Mouse (Mus musculus) kidney, adult 2 months (tissue): ENCODE results near the gene Eif2b2. TPM values are rescaled to one million over a fixed set of nuclear protein-coding genes. Genes with fewer than 3 reads are reported as not detected.
A peak's percentile ranks its signal among the peaks of the same experiment; 100 is the strongest.

Experiments used
- DNase-seq: peaks from one replicate; pipeline ENCODE4 v3.0.0; 2021
- H3K27ac ChIP-seq: fragments of 200-500 bp; 2 replicates; pipeline ENCODE4 v1.5.1; 2012; ENCODE audit warnings: low read depth, low read length, control low read depth, inconsistent platforms; ENCODE audit not compliant: insufficient read depth
- H3K27me3 ChIP-seq: fragments of 200-500 bp; replicated peaks from 2 replicates; pipeline ENCODE4 v1.6.1; 2012; ENCODE audit warnings: mild to moderate bottlenecking, moderate library complexity, low read length, inconsistent platforms; ENCODE audit not compliant: control insufficient read depth, insufficient read depth
- H3K36me3 ChIP-seq: fragments of 200-500 bp; 2 replicates; pipeline ENCODE4 v1.6.1; 2012; ENCODE audit warnings: mild to moderate bottlenecking, moderate library complexity, low read length, inconsistent platforms; ENCODE audit not compliant: control insufficient read depth, insufficient read depth
- H3K4me1 ChIP-seq: fragments of 200-500 bp; 2 replicates; pipeline ENCODE4 v1.6.1; 2011; ENCODE audit warnings: low read length; ENCODE audit not compliant: control insufficient read depth, insufficient read depth
- H3K4me3 ChIP-seq: fragments of 200-500 bp; 2 replicates; pipeline ENCODE4 v1.5.1; 2011; ENCODE audit warnings: mild to moderate bottlenecking, low read depth, low read length, control low read depth; ENCODE audit not compliant: insufficient read depth
- CTCF ChIP-seq: fragments of 200-500 bp; conservative IDR thresholded peaks from 2 replicates; pipeline ENCODE4 v1.5.1; 2011; ENCODE audit warnings: low read depth, mild to moderate bottlenecking, control low read depth, low read length, moderate library complexity, mixed read lengths; ENCODE audit not compliant: insufficient read depth, insufficient read length
- POLR2A ChIP-seq: fragments of 200-500 bp; IDR thresholded peaks from one replicate; pipeline ENCODE4 v1.6.1; 2011; ENCODE audit warnings: low read depth, low read length, control low read depth
- WGBS: fragments of 180-500 bp; shearing (Covaris S2); methylation state at CpG from one replicate; pipeline ENCODE4 v1.1.7; 2018; 5-methylcytosine and 5-hydroxymethylcytosine counted together
- polyA plus RNA-seq: library from polyadenylated mRNA; depleted of rRNA; stranded (reverse); fragments of >200 nt; gene quantifications from 2 replicates; pipeline ENCODE4 v1.2.3, GENCODE M21; 2012

Eif2b2 gene
- polyA plus RNA-seq, 1 experiment = 101 TPM

GRCm38 (mm10) chr12:85217733-85218310 lies 1.5 kb upstream of the Eif2b2 start:
- H3K4me1 ChIP-seq = no peaks in the 10 kb centered on the region
- 83% methylated on average over 2 of the region's 2 CpGs for WGBS

GRCm38 (mm10) chr12:85219905-85220290 lies 617 bp downstream of the Eif2b2 start:
- H3K36me3 ChIP-seq = peaks cover 2% of the 10 kb centered on the region; the same call in 1 of the 2 replicates
- DNase-seq = peak; percentile 13
- TF ChIP-seq CTCF (no peak), POLR2A (no peak)
- WGBS = 1% methylated on average over 12 of the region's 12 CpGs
- no peak overlapping the region for H3K27ac ChIP-seq
- no peaks in the 10 kb centered on the region for H3K27me3 ChIP-seq
- no peaks in the 10 kb centered on the region for H3K4me1 ChIP-seq
- H3K4me3 ChIP-seq = peak overlapping the region; percentile 78

More at GRCm38 (mm10) chr12:85217733-85218310, 1.5 kb upstream of the Eif2b2 start:
- TF ChIP-seq POLR2A (no peak), CTCF (no peak)
- H3K36me3 ChIP-seq = no peaks in the 10 kb centered on the region
- H3K4me3 ChIP-seq = no peak overlapping the region
- DNase-seq = no peak
- no peak overlapping the region for H3K27ac ChIP-seq
- H3K27me3 ChIP-seq = no peaks in the 10 kb centered on the region

- no peaks in the 10 kb centered on the region for H3K27me3 ChIP-seq
- no peak for DNase-seq
- H3K36me3 ChIP-seq = peaks cover 2% of the 10 kb centered on the region; the same call in 1 of the 2 replicates
- no peak overlapping the region for H3K4me3 ChIP-seq
- TF ChIP-seq POLR2A = no peak
- no peak for TF ChIP-seq CTCF
- 54% methylated on average over 7 of the region's 7 CpGs for WGBS
- no peak overlapping the region for H3K27ac ChIP-seq
- H3K4me1 ChIP-seq = no peaks in the 10 kb centered on the region
Measured at GRCm38 (mm10) chr12:85227227-85227626, 7.9 kb downstream of the Eif2b2 start.

GRCm38 (mm10) chr12:85227876-85228599 lies 8.8 kb downstream of the Eif2b2 start:
- H3K27ac ChIP-seq = peak overlapping the region; percentile 12; the same call in 1 of the 2 replicates
- H3K4me3 ChIP-seq = no peak overlapping the region
- TF ChIP-seq CTCF (no peak), POLR2A (no peak)
- no peaks in the 10 kb centered on the region for H3K27me3 ChIP-seq
- no peaks in the 10 kb centered on the region for H3K4me1 ChIP-seq
- WGBS = 44% methylated on average over 15 of the region's 15 CpGs
- DNase-seq = peak; percentile 26
- H3K36me3 ChIP-seq = peaks cover 2% of the 10 kb centered on the region; the same call in 1 of the 2 replicates

- DNase-seq = peak; percentile 16
- TF ChIP-seq CTCF = no peak
Measured at GRCm38 (mm10) chr12:85233376-85234358, 14.4 kb downstream of the Eif2b2 start.

GRCm38 (mm10) chr12:85237553-85237952 lies 18.3 kb downstream of the Eif2b2 start:
- H3K27me3 ChIP-seq = no peaks in the 10 kb centered on the region
- no peaks in the 10 kb centered on the region for H3K4me1 ChIP-seq
- H3K36me3 ChIP-seq = peaks cover 1% of the 10 kb centered on the region
- WGBS = 57% methylated on average over 5 of the region's 5 CpGs
- TF ChIP-seq CTCF = no peak
- no peak for DNase-seq
- no peak overlapping the region for H3K4me3 ChIP-seq
- H3K27ac ChIP-seq = no peak overlapping the region

More at GRCm38 (mm10) chr12:85233376-85234358, 14.4 kb downstream of the Eif2b2 start:
- H3K4me3 ChIP-seq = no peak overlapping the region
- H3K27me3 ChIP-seq = no peaks in the 10 kb centered on the region
- H3K4me1 ChIP-seq = no peaks in the 10 kb centered on the region
- 66% methylated on average over 21 of the region's 21 CpGs for WGBS
- H3K27ac ChIP-seq = no peak overlapping the region
- peaks cover 1% of the 10 kb centered on the region; the same call in 1 of the 2 replicates for H3K36me3 ChIP-seq
